Mouse (Mus musculus) lung, embryonic 15.5 days (tissue): ENCODE results near the gene 9230104L09Rik. TPM values are rescaled to one million over a fixed set of nuclear protein-coding genes. Genes with fewer than 3 reads are reported as not detected.
A peak's percentile ranks its signal among the peaks of the same experiment; 100 is the strongest.

Experiments used
- ATAC-seq: fragments of 200-750 bp; cut with Nextera tagmentation; 2 replicates; pipeline ENCODE4 v1.8.0; 2017; ENCODE audit warnings: moderate number of reproducible peaks, borderline replicate concordance; ENCODE audit not compliant: low FRiP score, low TSS enrichment; ENCODE audit errors: extremely low read depth
- H3K27ac ChIP-seq: fragments of 300-500 bp; sonication (generic); 2 replicates; pipeline ENCODE4 v1.5.1; 2015; ENCODE audit warnings: moderate library complexity, mild to moderate bottlenecking, inconsistent platforms
- H3K27me3 ChIP-seq: fragments of 300-500 bp; sonication (generic); 2 replicates; pipeline ENCODE4 v1.6.1; 2015; ENCODE audit warnings: inconsistent platforms
- H3K36me3 ChIP-seq: fragments of 300-500 bp; sonication (generic); 2 replicates; pipeline ENCODE4 v1.6.1; 2015; ENCODE audit warnings: inconsistent platforms
- H3K4me1 ChIP-seq: fragments of 300-500 bp; sonication (generic); 2 replicates; pipeline ENCODE4 v1.6.1; 2015; ENCODE audit warnings: inconsistent platforms
- H3K4me2 ChIP-seq: fragments of 300-500 bp; sonication (generic); 2 replicates; pipeline ENCODE4 v1.6.1; 2015; ENCODE audit warnings: inconsistent platforms, mild to moderate bottlenecking, moderate library complexity
- H3K4me3 ChIP-seq: fragments of 300-500 bp; sonication (generic); 2 replicates; pipeline ENCODE4 v1.5.1; 2015; ENCODE audit warnings: mild to moderate bottlenecking, inconsistent platforms
- H3K9ac ChIP-seq: fragments of 300-500 bp; sonication (generic); 2 replicates; pipeline ENCODE4 v1.6.1; 2015; ENCODE audit warnings: inconsistent platforms
- H3K9me3 ChIP-seq: fragments of 300-500 bp; sonication (generic); 2 replicates; pipeline ENCODE4 v1.6.1; 2016; ENCODE audit warnings: inconsistent platforms
- WGBS: fragments of 180-500 bp; shearing (Covaris S2); methylation state at CpG from one replicate; pipeline ENCODE4 v1.1.7; 2015; 5-methylcytosine and 5-hydroxymethylcytosine counted together
- polyA plus RNA-seq: library from polyadenylated mRNA; unstranded; fragments of >200 nt; fragmentation: Nextera tagmentation; extraction: Ambion mirVana; gene quantifications from 2 replicates; pipeline ENCODE4 v1.2.1, GENCODE M21; 2015

The 9230104L09Rik gene
- polyA plus RNA-seq = not detected in 2 replicates

DNA sequence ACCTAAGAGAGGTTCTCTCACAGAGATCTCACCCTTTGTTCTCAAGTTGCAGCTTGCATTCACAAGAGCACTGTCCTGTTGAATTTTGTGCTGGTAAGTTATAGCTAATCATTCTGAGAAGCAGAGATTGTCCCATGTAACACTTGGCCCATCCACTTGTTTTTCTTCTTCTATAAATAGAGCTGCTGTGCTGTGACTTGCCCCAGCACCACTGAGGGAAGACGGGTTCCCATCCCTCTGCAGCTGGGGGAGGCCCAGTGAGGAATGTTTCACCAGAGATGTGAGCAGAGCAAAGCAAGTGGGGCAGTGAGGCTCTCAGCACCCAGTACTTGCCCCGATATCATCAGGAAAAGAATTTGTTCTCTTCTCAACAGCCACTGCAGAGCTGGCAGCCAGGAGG lies at the start of gene 9230104L09Rik:
Gene 9230104L09Rik (minus strand): TSS at position 73 of the 400 bp plus-strand sequence.
- Histone ChIP-seq H3K4me3 (no peak within 1 kb of the TSS), H3K4me1 (no peaks in the 10 kb centered on the region), H3K4me2 (no peak within 1 kb of the TSS), H3K27ac (no peak within 1 kb of the TSS), H3K36me3 (no peaks in the 10 kb centered on the region), H3K9me3 (no peaks in the 10 kb centered on the region), H3K27me3 (no peaks in the 10 kb centered on the region), H3K9ac (no peak within 1 kb of the TSS)
- 0 out of 2 replicates have a peak, but pooled peaks have one; percentile 19 for ATAC-seq
- WGBS = 35% methylated on average over 2 of the region's 2 CpGs

DNA sequence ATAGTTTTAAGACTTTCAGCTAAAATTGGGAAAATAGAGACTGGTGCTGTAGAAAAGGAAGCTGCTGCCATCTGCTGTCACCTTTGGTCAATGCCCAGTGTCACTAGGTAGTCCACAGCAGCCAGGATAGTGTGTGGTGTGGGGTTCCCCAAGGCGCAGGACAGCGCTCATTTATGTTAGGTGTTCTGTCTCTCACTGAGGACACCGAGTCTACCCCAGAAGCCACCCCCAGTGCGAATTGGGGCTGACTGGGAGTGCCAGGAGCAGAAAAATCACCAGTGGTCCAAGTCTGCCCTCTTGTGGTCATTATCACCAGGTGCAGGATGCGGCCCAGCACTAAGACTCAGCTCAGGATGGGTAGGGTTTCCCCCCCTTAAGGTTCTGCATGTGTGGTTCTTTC lies 37.4 kb upstream of the 9230104L09Rik start:
- no peak overlapping the region for H3K27ac ChIP-seq
- no peak overlapping the region for H3K9ac ChIP-seq
- no peaks in the 10 kb centered on the region for H3K4me1 ChIP-seq
- peak; percentile 65; the same call in 1 of the 2 replicates for ATAC-seq
- H3K9me3 ChIP-seq = no peaks in the 10 kb centered on the region
- H3K36me3 ChIP-seq = no peaks in the 10 kb centered on the region
- H3K4me3 ChIP-seq = no peak overlapping the region
- H3K4me2 ChIP-seq = no peak overlapping the region
- no peaks in the 10 kb centered on the region for H3K27me3 ChIP-seq
- WGBS = 8% methylated on average over 5 of the region's 5 CpGs

DNA sequence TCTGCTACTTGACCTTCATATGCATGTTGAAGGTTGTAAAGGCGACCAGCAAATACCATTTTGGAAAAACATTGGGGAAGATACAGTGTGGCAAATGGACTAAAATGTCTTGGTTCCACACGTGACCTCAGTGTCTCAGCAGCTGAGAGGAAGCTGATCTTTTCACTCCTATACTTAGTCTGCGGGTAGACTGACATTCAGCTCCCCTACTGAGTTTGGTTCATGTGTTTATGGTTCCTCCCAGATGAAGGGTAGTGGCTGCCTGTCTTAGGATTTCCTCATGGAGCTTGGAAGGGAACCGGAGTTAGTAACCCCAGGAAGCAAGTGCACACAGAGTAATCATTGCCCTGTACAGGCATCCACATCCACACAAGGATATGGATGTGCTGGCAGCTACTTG lies 35.5 kb upstream of the 9230104L09Rik start:
- Histone ChIP-seq H3K9ac (no peak overlapping the region), H3K4me2 (no peak overlapping the region), H3K4me1 (no peaks in the 10 kb centered on the region), H3K27ac (no peak overlapping the region), H3K9me3 (no peaks in the 10 kb centered on the region), H3K4me3 (no peak overlapping the region), H3K36me3 (no peaks in the 10 kb centered on the region), H3K27me3 (no peaks in the 10 kb centered on the region)
- WGBS = 52% methylated on average over 4 of the region's 4 CpGs
- no peak for ATAC-seq

GRCm38 (mm10) chr2:148896219-148896618 lies 31.4 kb upstream of the 9230104L09Rik start:
- no peaks in the 10 kb centered on the region for H3K4me1 ChIP-seq
- H3K27me3 ChIP-seq = no peaks in the 10 kb centered on the region
- no peak overlapping the region for H3K4me3 ChIP-seq
- ATAC-seq = no peak
- no peaks in the 10 kb centered on the region for H3K9me3 ChIP-seq
- WGBS = 52% methylated on average over 1 of the region's 1 CpGs
- no peak overlapping the region for H3K9ac ChIP-seq
- H3K27ac ChIP-seq = no peak overlapping the region
- H3K36me3 ChIP-seq = no peaks in the 10 kb centered on the region
- H3K4me2 ChIP-seq = no peak overlapping the region

GRCm38 (mm10) chr2:148893107-148893506 lies 28.3 kb upstream of the 9230104L09Rik start:
- ATAC-seq = no peak
- H3K27ac ChIP-seq = no peak overlapping the region

GRCm38 (mm10) chr2:148890021-148890851 lies 25.4 kb upstream of the 9230104L09Rik start:
- Histone ChIP-seq H3K27ac (no peak overlapping the region; the same call in 1 of the 2 replicates), H3K4me2 (no peak overlapping the region), H3K4me3 (no peak overlapping the region), H3K9me3 (no peaks in the 10 kb centered on the region), H3K4me1 (no peaks in the 10 kb centered on the region), H3K9ac (no peak overlapping the region), H3K27me3 (no peaks in the 10 kb centered on the region), H3K36me3 (no peaks in the 10 kb centered on the region)
- no peak for ATAC-seq
- WGBS = 62% methylated on average over 5 of the region's 5 CpGs

More at GRCm38 (mm10) chr2:148893107-148893506, 28.3 kb upstream of the 9230104L09Rik start:
- H3K27me3 ChIP-seq = no peaks in the 10 kb centered on the region
- H3K4me1 ChIP-seq = no peaks in the 10 kb centered on the region
- no peak overlapping the region for H3K9ac ChIP-seq
- H3K4me3 ChIP-seq = no peak overlapping the region
- H3K4me2 ChIP-seq = no peak overlapping the region
- no peaks in the 10 kb centered on the region for H3K36me3 ChIP-seq
- H3K9me3 ChIP-seq = no peaks in the 10 kb centered on the region

GRCm38 (mm10) chr2:148889331-148890010 lies 24.6 kb upstream of the 9230104L09Rik start:
- no peaks in the 10 kb centered on the region for H3K9me3 ChIP-seq
- no peaks in the 10 kb centered on the region for H3K27me3 ChIP-seq
- no peaks in the 10 kb centered on the region for H3K36me3 ChIP-seq
- H3K9ac ChIP-seq = no peak overlapping the region
- no peak for ATAC-seq
- H3K4me1 ChIP-seq = no peaks in the 10 kb centered on the region
- no peak overlapping the region for H3K4me3 ChIP-seq
- 65% methylated on average over 3 of the region's 3 CpGs for WGBS
- H3K27ac ChIP-seq = no peak overlapping the region
- H3K4me2 ChIP-seq = no peak overlapping the region

GRCm38 (mm10) chr2:148888872-148889271 lies 24.0 kb upstream of the 9230104L09Rik start:
- Histone ChIP-seq H3K9ac (no peak overlapping the region), H3K9me3 (no peaks in the 10 kb centered on the region), H3K4me1 (no peaks in the 10 kb centered on the region), H3K27ac (no peak overlapping the region), H3K4me3 (no peak overlapping the region), H3K27me3 (no peaks in the 10 kb centered on the region), H3K36me3 (no peaks in the 10 kb centered on the region), H3K4me2 (no peak overlapping the region)
- WGBS = 68% methylated on average over 3 of the region's 3 CpGs
- ATAC-seq = no peak

DNA sequence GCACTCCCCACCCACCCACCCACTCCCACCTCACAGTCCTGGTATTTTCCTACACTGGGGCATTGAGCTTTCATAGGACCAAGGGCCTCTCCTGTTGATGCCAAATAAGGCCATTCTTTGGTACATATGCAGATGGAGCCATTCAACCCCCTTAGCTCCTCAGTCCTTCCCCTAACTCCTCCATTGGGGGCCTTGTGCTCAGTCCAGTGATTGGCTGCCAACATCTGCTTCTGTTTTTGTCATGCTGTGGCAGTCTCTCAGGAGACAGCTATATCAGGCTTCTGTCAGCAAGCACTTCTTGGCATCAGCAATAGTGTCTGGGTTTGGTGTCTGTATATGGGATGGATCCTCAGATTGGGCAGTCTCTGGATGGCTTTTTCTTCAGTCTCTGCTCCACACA lies 19.9 kb upstream of the 9230104L09Rik start:
- Histone ChIP-seq H3K9ac (no peak overlapping the region), H3K4me1 (no peaks in the 10 kb centered on the region), H3K27ac (no peak overlapping the region), H3K27me3 (no peaks in the 10 kb centered on the region), H3K4me2 (no peak overlapping the region), H3K9me3 (no peaks in the 10 kb centered on the region), H3K36me3 (no peaks in the 10 kb centered on the region), H3K4me3 (no peak overlapping the region)
- ATAC-seq = no peak

- Histone ChIP-seq H3K4me2 (no peak overlapping the region), H3K4me1 (peaks cover 26% of the 10 kb centered on the region), H3K4me3 (no peak overlapping the region), H3K9me3 (no peaks in the 10 kb centered on the region), H3K9ac (no peak overlapping the region), H3K27me3 (no peaks in the 10 kb centered on the region), H3K27ac (no peak overlapping the region), H3K36me3 (no peaks in the 10 kb centered on the region)
- no peak for ATAC-seq
- 75% methylated on average over 1 of the region's 1 CpGs for WGBS
Observed at GRCm38 (mm10) chr2:148879199-148879598, 14.4 kb upstream of the 9230104L09Rik start.

DNA sequence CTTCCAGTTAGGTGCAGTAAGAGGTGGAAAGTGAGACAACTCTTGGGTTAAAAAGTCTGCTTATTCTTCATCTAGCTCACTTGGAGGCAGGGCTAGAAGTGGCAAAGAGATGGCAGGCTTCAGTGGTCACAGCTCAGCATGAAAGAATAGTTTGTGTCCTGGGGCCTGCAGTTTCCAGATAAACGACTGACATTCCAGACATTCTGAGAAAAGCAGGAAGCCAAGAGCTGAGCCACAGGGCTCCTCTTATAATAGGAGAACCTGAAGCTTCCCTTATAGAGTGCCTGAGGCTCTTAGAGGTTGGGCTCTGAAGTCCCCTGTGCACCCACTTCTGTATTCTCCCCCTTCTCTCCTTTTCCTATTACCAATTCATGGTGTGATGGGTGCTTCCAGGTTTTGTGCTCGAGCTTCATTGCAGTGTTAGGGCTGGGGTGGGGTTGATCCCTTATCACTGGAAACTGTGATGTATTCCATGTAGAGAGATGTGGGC lies 13.8 kb upstream of the 9230104L09Rik start:
- Histone ChIP-seq H3K36me3 (no peaks in the 10 kb centered on the region), H3K4me3 (no peak overlapping the region), H3K4me2 (no peak overlapping the region), H3K9me3 (no peaks in the 10 kb centered on the region), H3K4me1 (peaks cover 31% of the 10 kb centered on the region), H3K27ac (no peak overlapping the region), H3K9ac (no peak overlapping the region), H3K27me3 (no peaks in the 10 kb centered on the region)
- no peak for ATAC-seq
- 4% methylated on average over 2 of the region's 2 CpGs for WGBS
